Mouse (Mus musculus): Measurements from ENCODE around the gene Olfr1188. TPM values are rescaled to one million over a fixed set of nuclear protein-coding genes. Genes with fewer than 3 reads are reported as not detected.
"Not testable (repeated sequence)": the region's sequence is repeated elsewhere in the genome, so short reads cannot be mapped to it uniquely, and the experiment has no call there.

Olfr1188 gene
- not detected in 2 replicates for total RNA-seq (2017)

- no peak for ATAC-seq (ENCODE audit: extremely low read depth, insufficient number of reproducible peaks, low FRiP score, poor library complexity, severe bottlenecking)
Measured at GRCm38 (mm10) chr2:88556635-88557034, at the start of gene Olfr1188. Gene Olfr1188 (plus strand): TSS chr2:88556935.

DNA sequence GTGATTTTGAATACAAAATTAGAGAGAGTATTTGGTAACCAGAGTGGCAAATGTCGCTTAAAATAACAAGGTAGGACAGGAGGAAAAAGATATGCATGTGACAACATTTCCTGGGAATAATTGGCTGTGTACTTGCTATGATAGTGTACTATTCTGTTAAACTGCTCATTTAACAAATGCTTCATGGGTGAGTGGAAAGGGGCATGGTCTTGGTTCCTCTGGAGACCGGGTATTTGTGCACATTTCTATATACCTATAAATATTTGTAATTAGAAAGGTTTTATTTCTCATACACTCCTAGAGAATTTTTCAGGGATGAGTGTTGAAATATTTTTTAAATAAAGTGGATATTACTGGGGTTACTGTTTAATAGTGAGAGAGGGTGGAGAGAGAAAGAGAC, 38.5 kb upstream of the Olfr1188 start, which contains the start of gene Olfr1186:
Olfr1186 (plus strand) TSS at position 301 of the 400 bp plus-strand sequence.
- no peak for ATAC-seq (ENCODE audit: extremely low read depth, insufficient number of reproducible peaks, low FRiP score, poor library complexity, severe bottlenecking)

DNA sequence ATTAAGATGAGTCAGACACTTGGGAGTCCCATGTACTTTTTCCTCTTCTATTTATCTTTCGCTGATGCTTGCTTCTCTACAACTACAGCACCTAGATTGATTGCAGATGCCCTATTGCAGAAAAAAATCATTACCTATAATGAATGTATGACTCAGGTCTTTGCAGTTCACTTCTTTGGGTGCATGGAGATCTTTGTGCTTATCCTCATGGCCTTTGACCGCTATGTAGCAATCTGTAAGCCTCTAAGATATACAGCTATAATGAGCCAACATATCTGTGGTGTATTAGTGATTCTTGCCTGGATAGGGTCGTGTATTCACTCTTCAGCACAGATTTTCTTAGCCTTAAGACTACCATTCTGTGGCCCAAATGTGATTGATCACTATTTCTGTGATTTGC, 31.0 kb upstream of the Olfr1188 start:
- no peak for ATAC-seq (ENCODE audit: extremely low read depth, insufficient number of reproducible peaks, low FRiP score, poor library complexity, severe bottlenecking)

GRCm38 (mm10) chr2:88572696-88573095, 16.0 kb downstream of the Olfr1188 start:
- not testable (repeated sequence) for ATAC-seq (ENCODE audit: extremely low read depth, insufficient number of reproducible peaks, low FRiP score, poor library complexity, severe bottlenecking)

GRCm38 (mm10) chr2:88586154-88586553, 29.4 kb downstream of the Olfr1188 start, which contains the start of gene Olfr1189:
Gene Olfr1189 (plus strand): TSS chr2:88586454.
- ATAC-seq (ENCODE audit: extremely low read depth, insufficient number of reproducible peaks, low FRiP score, poor library complexity, severe bottlenecking), result no peak

Other genes starting within 250 kb of the Olfr1188 start
- gene Olfr1174-ps, start 241.8 kb upstream of the Olfr1188 start, total RNA-seq (2017), result not detected in 2 replicates
- 0.12 TPM in 2 replicates for gene Olfr1175-ps, start 229.7 kb upstream of the Olfr1188 start, total RNA-seq (2017)
- 0.49 TPM in 1 of 2 replicates, not detected in the other for gene Olfr1176, start 220.2 kb upstream of the Olfr1188 start, total RNA-seq (2017)
- not detected in 2 replicates for gene Olfr1177-ps, start 210.4 kb upstream of the Olfr1188 start, total RNA-seq (2017)
- gene Olfr1178, start 169.9 kb upstream of the Olfr1188 start, total RNA-seq (2017), result not detected in 2 replicates
- not detected in 2 replicates for gene Olfr1179, start 150.5 kb upstream of the Olfr1188 start, total RNA-seq (2017)
- gene Olfr1180, start 137.8 kb upstream of the Olfr1188 start, total RNA-seq (2017), result not detected in 2 replicates
- 0.12 TPM in 1 of 2 replicates, not detected in the other for gene Olfr1181, start 130.8 kb upstream of the Olfr1188 start, total RNA-seq (2017)
- gene Gm13757, start 107.8 kb upstream of the Olfr1188 start, total RNA-seq (2017), result not detected in 2 replicates
- gene Olfr1183, start 102.1 kb upstream of the Olfr1188 start, total RNA-seq (2017), result 0.12 TPM in 1 of 2 replicates, not detected in the other
- gene Olfr1184, start 73.3 kb upstream of the Olfr1188 start, total RNA-seq (2017), result not detected in 2 replicates
- not detected in 2 replicates for gene Olfr1185-ps1, start 63.6 kb upstream of the Olfr1188 start, total RNA-seq (2017)
- gene Olfr1186, start 38.4 kb upstream of the Olfr1188 start, total RNA-seq (2017), result not detected in 2 replicates
- not detected in 2 replicates for gene Olfr1189, start 29.5 kb downstream of the Olfr1188 start, total RNA-seq (2017)
- gene Olfr1191-ps1, start 83.6 kb downstream of the Olfr1188 start, total RNA-seq (2017), result not detected in 2 replicates
- gene Olfr1192-ps1, start 91.6 kb downstream of the Olfr1188 start, total RNA-seq (2017), result 0.12 TPM in 1 of 2 replicates, not detected in the other
- gene Olfr1193, start 118.7 kb downstream of the Olfr1188 start, total RNA-seq (2017), result not detected in 2 replicates
- not detected in 2 replicates for gene Olfr1195, start 132.3 kb downstream of the Olfr1188 start, total RNA-seq (2017)
- gene Olfr1196, start 147.7 kb downstream of the Olfr1188 start, total RNA-seq (2017), result not detected in 2 replicates
- gene Olfr1197, start 175.4 kb downstream of the Olfr1188 start, total RNA-seq (2017), result not detected in 2 replicates
- gene Olfr1198, start 194.4 kb downstream of the Olfr1188 start, total RNA-seq (2017), result not detected in 2 replicates
- gene Olfr1199, start 203.5 kb downstream of the Olfr1188 start, total RNA-seq (2017), result not detected in 2 replicates
- gene Olfr1200, start 213.6 kb downstream of the Olfr1188 start, total RNA-seq (2017), result not detected in 2 replicates
- not detected in 2 replicates for gene Olfr1201, start 236.1 kb downstream of the Olfr1188 start, total RNA-seq (2017)

All from neutrophil, adult 5-6 weeks (primary cell).